Mouse (Mus musculus) cortical plate, adult 2 months (tissue): Measurements from ENCODE around the gene Ppp2r1b.

Experiments used
- CTCF ChIP-seq: fragments of 200-500 bp; IDR thresholded peaks from 2 replicates; pipeline ENCODE4 v1.5.1; 2011; ENCODE audit warnings: mild to moderate bottlenecking, control low read depth, low read length; ENCODE audit not compliant: insufficient read depth; ENCODE audit errors: extremely low read depth
- POLR2A ChIP-seq: fragments of 200-500 bp; IDR thresholded peaks from 2 replicates; pipeline ENCODE4 v1.6.1; 2011; ENCODE audit warnings: mild to moderate bottlenecking, low read length, control low read depth; ENCODE audit not compliant: insufficient read depth; ENCODE audit errors: extremely low read depth

DNA sequence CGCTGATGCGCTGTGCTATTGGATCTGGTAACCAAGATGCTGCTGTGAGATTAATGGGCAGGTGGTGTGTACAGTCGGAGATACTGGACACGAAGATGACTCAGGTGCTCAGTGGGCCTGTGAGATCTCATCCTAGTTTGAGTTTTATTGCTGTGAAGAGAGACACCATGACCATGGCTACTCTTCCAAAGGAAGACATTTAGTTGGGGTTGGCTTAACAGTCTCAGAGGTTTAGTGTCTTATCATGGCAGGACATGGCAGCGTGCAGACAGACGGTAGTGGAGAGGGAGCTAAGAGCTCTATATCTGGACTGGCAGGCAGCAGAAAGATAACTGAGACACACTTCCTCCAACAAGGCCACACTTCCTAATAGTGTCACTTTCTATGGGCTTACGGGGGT lies 33.9 kb upstream of the Ppp2r1b start:
- TF ChIP-seq CTCF (no peak), POLR2A (no peak)
